Mouse (Mus musculus) embryonic facial prominence, embryonic 12.5 days (tissue): ENCODE measurements at regions not wholly inside any gene's neighbourhood (a gene's known extent, or its start where the extent isn't known, plus 50 kb on each side); places are given as distances from the start of the nearest gene placed in this dataset.

Source experiments
- ATAC-seq: fragments of 200-750 bp; cut with Nextera tagmentation; 2 replicates; pipeline ENCODE4 v1.8.0; 2017; ENCODE audit not compliant: insufficient number of reproducible peaks, insufficient read depth, low FRiP score, low TSS enrichment
- H3K27ac ChIP-seq: fragments of 300-500 bp; sonication (generic); 2 replicates; pipeline ENCODE4 v1.5.1; 2016; ENCODE audit warnings: mild to moderate bottlenecking
- H3K27me3 ChIP-seq: fragments of 300-500 bp; sonication (generic); 2 replicates; pipeline ENCODE4 v1.6.1; 2016; ENCODE audit warnings: mild to moderate bottlenecking, moderate library complexity
- H3K36me3 ChIP-seq: fragments of 300-500 bp; sonication (generic); 2 replicates; pipeline ENCODE4 v1.6.1; 2016; ENCODE audit warnings: mild to moderate bottlenecking
- H3K4me1 ChIP-seq: fragments of 300-500 bp; sonication (generic); 2 replicates; pipeline ENCODE4 v1.6.1; 2016
- H3K4me2 ChIP-seq: fragments of 300-500 bp; sonication (generic); replicated peaks from 2 replicates; pipeline ENCODE4 v1.6.1; 2016; ENCODE audit warnings: mild to moderate bottlenecking, moderate library complexity
- H3K4me3 ChIP-seq: fragments of 300-500 bp; sonication (generic); 2 replicates; pipeline ENCODE4 v1.5.1; 2016; ENCODE audit warnings: mild to moderate bottlenecking
- H3K9ac ChIP-seq: fragments of 300-500 bp; sonication (generic); 2 replicates; pipeline ENCODE4 v1.6.1; 2016; ENCODE audit warnings: mild to moderate bottlenecking, moderate library complexity
- H3K9me3 ChIP-seq: fragments of 300-500 bp; sonication (generic); 2 replicates; pipeline ENCODE4 v1.6.1; 2016; ENCODE audit warnings: mild to moderate bottlenecking, moderate library complexity
- WGBS: fragments of 180-500 bp; shearing (Covaris S2); methylation state at CpG from one replicate; pipeline ENCODE4 v1.1.7; 2016; 5-methylcytosine and 5-hydroxymethylcytosine counted together

- no peak overlapping the region for H3K27ac ChIP-seq
- no peak overlapping the region for H3K9ac ChIP-seq
- no peaks in the 10 kb centered on the region for H3K9me3 ChIP-seq
- 81% methylated on average over 5 of the region's 5 CpGs for WGBS
- H3K4me1 ChIP-seq = no peaks in the 10 kb centered on the region
- H3K4me2 ChIP-seq = no peak overlapping the region
- H3K27me3 ChIP-seq = no peaks in the 10 kb centered on the region
- no peak overlapping the region for H3K4me3 ChIP-seq
- no peak for ATAC-seq
- H3K36me3 ChIP-seq = no peaks in the 10 kb centered on the region
Measured at GRCm38 (mm10) chr17:82215728-82216623, 477.8 kb upstream of the Slc8a1 start.

- Histone ChIP-seq H3K4me2 (no peak overlapping the region), H3K4me1 (no peaks in the 10 kb centered on the region), H3K9ac (no peak overlapping the region), H3K27ac (no peak overlapping the region), H3K27me3 (no peaks in the 10 kb centered on the region), H3K36me3 (no peaks in the 10 kb centered on the region), H3K9me3 (no peaks in the 10 kb centered on the region), H3K4me3 (no peak overlapping the region)
- ATAC-seq = no peak
- 75% methylated on average over 2 of the region's 2 CpGs for WGBS
Measured at GRCm38 (mm10) chr17:82199981-82200380, 461.8 kb upstream of the Slc8a1 start.

GRCm38 (mm10) chr17:82199031-82199642 lies 461.0 kb upstream of the Slc8a1 start:
- Histone ChIP-seq H3K4me1 (no peaks in the 10 kb centered on the region), H3K4me2 (no peak overlapping the region), H3K27ac (no peak overlapping the region), H3K36me3 (no peaks in the 10 kb centered on the region), H3K9me3 (no peaks in the 10 kb centered on the region), H3K9ac (no peak overlapping the region), H3K27me3 (no peaks in the 10 kb centered on the region), H3K4me3 (no peak overlapping the region)
- ATAC-seq = 0 out of 2 replicates have a peak, but pooled peaks have one; percentile 69
- WGBS = 44% methylated on average over 5 of the region's 5 CpGs

- no peak for ATAC-seq
- Histone ChIP-seq H3K4me2 (no peak overlapping the region), H3K9me3 (no peaks in the 10 kb centered on the region), H3K27me3 (no peaks in the 10 kb centered on the region), H3K4me1 (no peaks in the 10 kb centered on the region), H3K36me3 (no peaks in the 10 kb centered on the region), H3K4me3 (no peak overlapping the region), H3K27ac (no peak overlapping the region), H3K9ac (no peak overlapping the region)
- WGBS = 92% methylated on average over 2 of the region's 2 CpGs
Measured at GRCm38 (mm10) chr17:82184261-82184660, 446.1 kb upstream of the Slc8a1 start.

- Histone ChIP-seq H3K27me3 (no peaks in the 10 kb centered on the region), H3K4me3 (no peak overlapping the region), H3K9me3 (no peaks in the 10 kb centered on the region), H3K9ac (no peak overlapping the region), H3K4me1 (no peaks in the 10 kb centered on the region), H3K4me2 (no peak overlapping the region), H3K36me3 (no peaks in the 10 kb centered on the region), H3K27ac (no peak overlapping the region)
- ATAC-seq = no peak
- WGBS = 78% methylated on average over 1 of the region's 1 CpGs
Measured at GRCm38 (mm10) chr17:82171216-82171615, 433.0 kb upstream of the Slc8a1 start.

- WGBS = 50% methylated on average over 2 of the region's 2 CpGs
Measured at GRCm38 (mm10) chr17:82153446-82153845, 415.3 kb upstream of the Slc8a1 start.

GRCm38 (mm10) chr17:82134843-82135242 lies 396.7 kb upstream of the Slc8a1 start:
- Histone ChIP-seq H3K4me3 (no peak overlapping the region), H3K27me3 (no peaks in the 10 kb centered on the region), H3K4me1 (no peaks in the 10 kb centered on the region), H3K9ac (no peak overlapping the region), H3K27ac (no peak overlapping the region), H3K36me3 (no peaks in the 10 kb centered on the region), H3K9me3 (no peaks in the 10 kb centered on the region), H3K4me2 (no peak overlapping the region)
- ATAC-seq = no peak
- WGBS = 79% methylated on average over 3 of the region's 3 CpGs

More at GRCm38 (mm10) chr17:82153446-82153845, 415.3 kb upstream of the Slc8a1 start:
- H3K4me2 ChIP-seq = no peak overlapping the region
- no peaks in the 10 kb centered on the region for H3K4me1 ChIP-seq
- H3K4me3 ChIP-seq = no peak overlapping the region
- H3K9me3 ChIP-seq = no peaks in the 10 kb centered on the region
- H3K36me3 ChIP-seq = no peaks in the 10 kb centered on the region
- no peak for ATAC-seq
- H3K27ac ChIP-seq = no peak overlapping the region
- H3K9ac ChIP-seq = no peak overlapping the region
- no peaks in the 10 kb centered on the region for H3K27me3 ChIP-seq

- Histone ChIP-seq H3K9ac (no peak overlapping the region), H3K9me3 (no peaks in the 10 kb centered on the region), H3K4me1 (no peaks in the 10 kb centered on the region), H3K27me3 (no peaks in the 10 kb centered on the region), H3K27ac (no peak overlapping the region), H3K4me3 (no peak overlapping the region), H3K4me2 (no peak overlapping the region), H3K36me3 (no peaks in the 10 kb centered on the region)
- 86% methylated on average over 3 of the region's 3 CpGs for WGBS
- ATAC-seq = no peak
Measured at GRCm38 (mm10) chr17:82132941-82133340, 394.8 kb upstream of the Slc8a1 start.

GRCm38 (mm10) chr17:82087141-82087540 lies 349.0 kb upstream of the Slc8a1 start:
- Histone ChIP-seq H3K27me3 (no peaks in the 10 kb centered on the region), H3K9me3 (no peaks in the 10 kb centered on the region), H3K4me1 (no peaks in the 10 kb centered on the region), H3K36me3 (no peaks in the 10 kb centered on the region), H3K9ac (no peak overlapping the region), H3K4me2 (no peak overlapping the region), H3K27ac (no peak overlapping the region), H3K4me3 (no peak overlapping the region)
- ATAC-seq = no peak
- 80% methylated on average over 3 of the region's 3 CpGs for WGBS

GRCm38 (mm10) chr17:82080301-82080700 lies 342.1 kb upstream of the Slc8a1 start:
- no peaks in the 10 kb centered on the region for H3K36me3 ChIP-seq
- no peaks in the 10 kb centered on the region for H3K4me1 ChIP-seq
- H3K27me3 ChIP-seq = no peaks in the 10 kb centered on the region
- H3K4me2 ChIP-seq = no peak overlapping the region
- H3K4me3 ChIP-seq = no peak overlapping the region
- no peaks in the 10 kb centered on the region for H3K9me3 ChIP-seq
- no peak overlapping the region for H3K27ac ChIP-seq
- H3K9ac ChIP-seq = no peak overlapping the region
- no peak for ATAC-seq
